Mouse (Mus musculus) cerebellum, adult (tissue): ENCODE results near the gene Hoxc5.

Experiments
- ATAC-seq: cut with Nextera tagmentation; 2 replicates; pipeline ENCODE4 v1.9.2; 2017; ENCODE audit warnings: mild to moderate bottlenecking, moderate library complexity, mixed read lengths; ENCODE audit not compliant: insufficient number of reproducible peaks, low FRiP score, low TSS enrichment

Hoxc5 gene

GRCm38 (mm10) chr15:102943468-102943813 is 23.8 kb upstream of the Hoxc5 start:
- ATAC-seq: no peak

GRCm38 (mm10) chr15:102945185-102946077 is 21.8 kb upstream of the Hoxc5 start:
- ATAC-seq: no peak

GRCm38 (mm10) chr15:102947276-102947675 is 20.0 kb upstream of the Hoxc5 start:
- ATAC-seq: no peak

- no peak for ATAC-seq
These were observed 18.4 kb upstream of the Hoxc5 start for GRCm38 (mm10) chr15:102948842-102949241.

- ATAC-seq: no peak
These were observed 17.5 kb upstream of the Hoxc5 start for GRCm38 (mm10) chr15:102949696-102950095.

- ATAC-seq: no peak
These were observed 16.4 kb upstream of the Hoxc5 start for GRCm38 (mm10) chr15:102950877-102951276.

- ATAC-seq: no peak
These were observed 13.7 kb upstream of the Hoxc5 start for GRCm38 (mm10) chr15:102953561-102953960.

GRCm38 (mm10) chr15:102954192-102955006 is 12.8 kb upstream of the Hoxc5 start, which contains the start of gene Hoxc11:
Hoxc11 (plus strand) TSS chr15:102954427.
- no peak for ATAC-seq

- ATAC-seq: no peak
These were observed 12.2 kb upstream of the Hoxc5 start for GRCm38 (mm10) chr15:102955007-102955382.

GRCm38 (mm10) chr15:102955833-102956640 is 11.2 kb upstream of the Hoxc5 start:
- ATAC-seq: no peak

- ATAC-seq: no peak
These were observed 10.3 kb upstream of the Hoxc5 start for GRCm38 (mm10) chr15:102956906-102957305.

GRCm38 (mm10) chr15:102959663-102960191 is 7.5 kb upstream of the Hoxc5 start:
- no peak for ATAC-seq

- ATAC-seq: no peak
These were observed 5.5 kb upstream of the Hoxc5 start for GRCm38 (mm10) chr15:102961728-102962127.

- ATAC-seq: no peak
These were observed 4.8 kb upstream of the Hoxc5 start for GRCm38 (mm10) chr15:102962492-102962891.

GRCm38 (mm10) chr15:102963259-102963658 is 4.0 kb upstream of the Hoxc5 start:
- no peak for ATAC-seq

GRCm38 (mm10) chr15:102963671-102964640 is 3.3 kb upstream of the Hoxc5 start:
- ATAC-seq: no peak

GRCm38 (mm10) chr15:102965003-102965891 is 2.0 kb upstream of the Hoxc5 start:
- ATAC-seq: no peak
